Mouse (Mus musculus) erythroid progenitor cell, adult 5-6 weeks (primary cell): ENCODE results near the gene Mpzl3. TPM values are rescaled to one million over a fixed set of nuclear protein-coding genes. Genes with fewer than 3 reads are reported as not detected.

ENCODE experiments used
- ATAC-seq: replicated peaks from 2 replicates; pipeline ENCODE4 v1.8.0; 2016; ENCODE audit warnings: moderate number of reproducible peaks, mild to moderate bottlenecking, moderate TSS enrichment, inconsistent platforms; ENCODE audit not compliant: poor library complexity, low FRiP score, severe bottlenecking
- total RNA-seq, 2 experiments: library from RNA; stranded (forward) in 1 of 2; stranded (reverse) in 1 of 2; fragments of 150-400 nt in 1 of 2; fragments of 186-747, 209-891 nt in 1 of 2; gene quantifications; 2 replicates each; pipeline versions ENCODE4 v1.2.3 to v1.2.4; 2015 to 2017; ENCODE audit warnings: low replicate concordance in 2 of 2

Gene Mpzl3
- total RNA-seq, 2 experiments from 2014 or later = 1.7 TPM; not detected in 1

DNA sequence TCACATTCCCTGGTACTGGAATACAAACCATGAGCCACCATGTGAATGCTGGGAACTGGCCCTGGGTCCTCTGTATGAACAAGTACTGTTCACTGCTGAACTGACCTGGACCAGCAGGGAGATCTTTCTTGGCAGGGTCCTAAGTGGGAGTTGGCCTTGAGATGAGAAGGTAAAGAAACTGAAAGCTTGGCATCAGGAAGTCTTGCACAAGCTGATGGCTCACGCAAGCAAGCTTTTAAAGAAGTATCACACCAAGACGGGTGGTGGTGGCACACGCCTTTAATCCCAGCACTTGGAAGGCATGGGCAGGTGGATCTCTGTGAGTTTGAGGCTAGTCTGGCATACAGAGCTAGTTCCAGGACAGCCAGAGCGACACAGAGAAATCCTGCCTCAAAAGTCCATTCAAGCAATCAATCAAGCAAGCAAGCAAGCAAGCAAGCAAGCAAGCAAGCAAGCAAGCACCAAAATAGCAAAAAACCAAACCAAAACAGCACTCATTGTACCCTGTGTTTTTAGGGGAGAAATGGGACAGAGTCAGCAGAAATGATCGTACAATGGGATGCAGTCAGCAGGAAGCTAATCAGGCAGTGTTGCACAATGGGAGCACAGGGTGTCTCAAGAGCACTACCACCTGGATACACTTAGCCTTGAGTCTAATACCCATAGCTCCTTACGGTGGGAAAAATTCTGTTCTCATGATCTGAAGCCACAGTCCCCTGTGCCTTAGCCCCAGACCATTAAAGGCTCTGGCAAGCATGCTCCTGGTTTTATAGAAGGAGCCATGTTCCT is 40.4 kb downstream of the Mpzl3 start:
- no peak for ATAC-seq

DNA sequence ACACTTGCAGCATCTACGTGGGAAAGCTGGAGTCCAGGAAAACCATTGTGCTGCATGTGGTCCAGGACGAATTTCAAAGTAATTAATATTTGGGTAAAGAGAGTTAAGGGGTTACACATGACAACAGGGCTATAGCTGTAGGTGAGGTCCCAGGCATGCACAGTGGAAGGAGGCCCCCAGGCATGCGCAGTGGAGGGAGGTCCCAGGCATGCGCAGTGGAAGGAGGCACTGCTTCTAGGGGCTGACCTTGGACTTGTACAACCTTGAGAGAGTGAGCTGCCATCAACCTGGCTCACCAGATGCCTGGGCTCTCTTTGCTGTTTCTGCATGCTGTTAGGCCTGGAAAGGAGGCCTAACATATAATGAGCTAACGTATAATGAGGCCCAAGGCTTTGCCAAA is 42.9 kb downstream of the Mpzl3 start:
- ATAC-seq = no peak

- ATAC-seq = no peak
Measured at GRCm38 (mm10) chr9:45098426-45098825, 43.4 kb downstream of the Mpzl3 start.

- no peak for ATAC-seq
Measured at GRCm38 (mm10) chr9:45102528-45102927, 47.5 kb downstream of the Mpzl3 start.

GRCm38 (mm10) chr9:45103211-45103979 is 48.4 kb downstream of the Mpzl3 start:
- ATAC-seq = no peak

GRCm38 (mm10) chr9:45105596-45106374 is 50.8 kb downstream of the Mpzl3 start:
- no peak for ATAC-seq

DNA sequence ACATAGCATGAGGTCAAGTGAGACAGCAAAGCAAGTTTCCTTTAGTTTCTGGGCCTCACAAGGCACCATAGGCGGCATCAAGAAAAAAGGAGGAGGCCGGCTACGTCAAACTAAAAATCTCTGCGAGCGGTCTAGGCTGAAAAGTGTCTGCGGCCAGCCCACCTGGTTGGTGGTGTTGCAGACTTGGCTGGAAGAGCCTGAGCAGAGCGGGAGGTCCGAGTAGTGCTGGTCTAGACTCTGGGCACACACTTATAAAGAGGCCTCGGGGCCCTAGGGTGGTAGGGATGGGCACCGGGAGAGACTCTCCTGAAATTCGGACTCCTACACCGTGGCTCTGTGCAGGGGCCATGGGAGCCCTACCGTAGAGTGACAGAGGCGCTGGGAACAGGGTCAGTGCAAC is 60.7 kb downstream of the Mpzl3 start:
- no peak for ATAC-seq

DNA sequence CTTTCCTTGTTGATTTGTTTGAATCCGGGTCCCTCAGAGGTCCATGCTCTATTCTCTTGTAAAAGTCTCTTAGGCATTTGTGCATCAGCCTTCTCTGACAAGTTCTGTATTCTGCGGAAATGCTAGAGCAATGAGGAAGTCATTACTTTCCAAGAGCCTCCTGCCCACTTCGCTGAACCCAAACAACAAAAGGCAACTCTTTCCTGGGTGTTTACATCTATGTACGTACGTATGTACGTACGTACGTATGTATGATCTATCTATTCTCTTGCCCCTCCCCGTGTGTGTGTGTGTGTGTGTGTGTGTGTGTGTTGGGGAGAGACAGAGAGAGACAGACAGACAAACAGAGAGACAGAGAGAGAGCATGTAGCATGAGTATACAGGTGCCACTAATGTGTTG is 61.8 kb downstream of the Mpzl3 start:
- ATAC-seq = no peak

GRCm38 (mm10) chr9:45117741-45118431 is 62.9 kb downstream of the Mpzl3 start, which contains the start of gene Scn2b:
Scn2b (plus strand) TSS chr9:45117782.
- ATAC-seq = no peak

DNA sequence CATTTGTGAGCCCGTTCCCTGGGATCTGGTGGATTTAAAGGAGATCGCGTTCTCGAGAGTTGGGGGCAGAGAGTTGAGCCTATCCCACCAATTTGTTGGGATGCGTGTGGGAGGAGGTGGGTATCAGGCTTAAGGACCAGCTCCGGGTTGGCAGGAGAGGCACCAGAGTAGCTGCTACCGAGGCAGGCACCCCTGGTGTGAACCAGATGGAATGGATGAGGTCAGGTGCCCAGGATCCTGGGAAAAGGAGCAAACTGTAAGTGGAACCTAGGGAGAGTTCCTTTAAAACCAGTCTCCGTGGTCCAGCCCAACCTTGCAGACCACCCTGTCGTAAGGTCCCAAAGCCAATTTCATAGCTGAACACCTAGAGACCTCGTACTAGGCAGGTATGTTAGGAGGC is 63.6 kb downstream of the Mpzl3 start:
- ATAC-seq = no peak

- no peak for ATAC-seq
Measured at GRCm38 (mm10) chr9:45119316-45119953, 64.4 kb downstream of the Mpzl3 start.

DNA sequence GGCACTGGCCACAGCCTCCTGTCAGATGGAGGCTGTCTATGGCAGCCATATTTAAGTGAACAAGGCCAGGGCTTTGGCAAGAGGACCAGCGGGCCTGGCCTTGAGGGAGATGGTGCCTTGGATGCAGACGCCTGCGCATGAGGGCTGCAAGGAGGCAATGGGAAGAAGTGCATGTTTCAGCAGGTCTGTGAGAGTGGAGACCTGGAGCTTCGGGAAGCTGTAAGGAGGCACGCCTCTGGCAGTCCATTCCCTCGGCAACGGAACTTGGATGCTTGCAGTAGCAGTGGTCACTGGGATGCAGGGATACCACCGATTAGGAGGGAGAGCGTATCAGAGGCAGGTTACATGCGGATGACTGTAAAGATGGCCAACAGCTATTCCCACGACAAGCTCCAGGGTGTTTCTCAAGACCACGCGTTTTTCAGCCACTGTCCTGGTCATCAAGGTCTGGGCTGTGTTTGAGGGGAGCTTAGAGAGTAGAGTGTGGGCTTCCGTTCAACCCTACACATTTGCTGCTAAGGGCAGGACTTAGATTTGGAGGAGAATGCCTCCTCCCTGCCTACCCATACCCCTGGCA is 65.1 kb downstream of the Mpzl3 start:
- no peak for ATAC-seq

DNA sequence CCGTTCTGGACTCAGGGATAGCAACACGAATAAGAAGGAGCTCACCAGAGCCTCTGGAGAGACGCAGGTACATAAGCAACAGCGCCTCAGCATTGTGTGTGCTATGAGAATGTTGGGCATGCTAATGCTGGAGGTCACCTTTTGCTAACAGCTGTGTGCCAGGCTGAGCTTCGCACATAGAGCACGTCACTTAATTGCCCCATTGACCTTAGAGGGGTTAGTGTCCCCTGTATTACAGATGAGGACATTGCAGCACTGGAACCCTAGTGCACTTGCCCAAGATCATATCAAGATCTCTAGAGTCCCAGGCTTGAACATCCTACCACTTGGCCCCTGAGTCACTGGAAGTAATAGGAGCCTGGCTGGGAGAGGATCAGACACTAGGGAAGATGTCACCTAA is 65.6 kb downstream of the Mpzl3 start:
- ATAC-seq = no peak

DNA sequence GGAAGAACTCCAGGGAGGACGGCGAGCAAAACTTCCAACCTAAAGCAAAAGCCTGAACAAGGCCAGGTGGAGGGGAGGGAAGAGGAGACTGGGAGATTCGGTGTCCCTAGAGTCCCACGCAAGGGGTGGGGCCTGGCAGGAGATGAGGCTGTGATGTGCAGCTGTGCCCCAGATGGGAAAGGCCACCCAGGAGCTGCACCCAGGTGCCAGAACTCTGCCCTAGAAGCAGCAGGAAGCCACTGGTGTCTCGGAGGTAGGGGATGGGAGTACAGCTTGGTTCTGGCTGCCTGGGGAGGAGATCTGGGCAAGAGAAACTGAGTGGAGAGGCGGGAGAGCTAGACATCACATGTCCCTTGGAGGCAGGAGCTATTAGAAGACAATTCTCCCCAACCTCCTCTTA is 66.0 kb downstream of the Mpzl3 start:
- no peak for ATAC-seq

- no peak for ATAC-seq
Measured at GRCm38 (mm10) chr9:45121769-45122168, 66.8 kb downstream of the Mpzl3 start.

GRCm38 (mm10) chr9:45122209-45122761 is 67.3 kb downstream of the Mpzl3 start:
- ATAC-seq = no peak

- no peak for ATAC-seq
Measured at GRCm38 (mm10) chr9:45125211-45125610, 70.2 kb downstream of the Mpzl3 start.

DNA sequence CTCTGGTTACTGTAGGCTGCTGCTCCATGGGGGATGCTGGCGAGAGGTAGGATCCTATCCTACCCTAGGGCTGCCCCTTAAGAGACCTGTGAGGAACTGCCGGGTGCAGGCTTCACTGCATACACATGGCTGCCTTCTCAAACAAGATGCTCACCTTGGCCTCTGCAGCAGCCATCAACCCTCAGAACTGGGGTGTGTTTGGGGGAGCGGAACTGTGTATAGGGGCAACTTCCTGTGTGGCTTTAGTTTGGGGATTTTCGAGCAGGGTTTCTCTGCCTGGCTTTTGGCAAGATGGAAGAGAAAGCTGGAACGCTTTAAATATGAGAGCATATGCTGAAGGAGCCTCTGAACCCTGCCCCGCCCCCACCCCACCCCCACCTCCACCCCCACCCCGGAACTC is 72.0 kb downstream of the Mpzl3 start:
- ATAC-seq = no peak
